Mouse (Mus musculus): Measurements from ENCODE around the gene Srrm2.

The Srrm2 gene

GRCm38 (mm10) chr17:23862926-23863325 lies 72.6 kb downstream of the Srrm2 start:
- DNase-seq = peak in 1 of 2 experiments; percentile 9

- DNase-seq = no peak
Measured at GRCm38 (mm10) chr17:23867756-23868155, 77.4 kb downstream of the Srrm2 start, which contains the start of gene Prss21. TSS of gene Prss21 (plus strand) at chr17:23868056.

GRCm38 (mm10) chr17:23868513-23868912 lies 78.2 kb downstream of the Srrm2 start:
- no peak for DNase-seq

Data from kidney, postnatal 25 days (tissue).